Mouse (Mus musculus) embryonic facial prominence, embryonic 11.5 days (tissue): ENCODE results near the gene Adam1a. TPM values are rescaled to one million over a fixed set of nuclear protein-coding genes. Genes with fewer than 3 reads are reported as not detected.
A peak's percentile ranks its signal among the peaks of the same experiment; 100 is the strongest.

Experiments
- ATAC-seq: fragments of 200-750 bp; cut with Nextera tagmentation; replicated peaks from 2 replicates; pipeline ENCODE4 v1.8.0; 2017; ENCODE audit warnings: low read depth; ENCODE audit not compliant: insufficient number of reproducible peaks, low FRiP score, low TSS enrichment
- DNase-seq: peaks from one replicate; pipeline ENCODE4 v3.0.0-alpha.2; 2015; ENCODE audit warnings: low spot score
- H3K27ac ChIP-seq: fragments of 300-500 bp; sonication (generic); replicated peaks from 2 replicates; pipeline ENCODE4 v1.5.1; 2014; ENCODE audit warnings: mild to moderate bottlenecking, low read depth, low read length, control low read depth
- H3K27me3 ChIP-seq: fragments of 300-500 bp; sonication (generic); 2 replicates; pipeline ENCODE4 v1.6.1; 2014; ENCODE audit warnings: mild to moderate bottlenecking, low read length, moderate library complexity, mixed read lengths; ENCODE audit not compliant: control insufficient read depth, insufficient read depth
- H3K36me3 ChIP-seq: fragments of 300-500 bp; sonication (generic); replicated peaks from 2 replicates; pipeline ENCODE4 v1.6.1; 2014; ENCODE audit warnings: low read depth, mild to moderate bottlenecking, low read length, moderate library complexity, mixed read lengths; ENCODE audit not compliant: control insufficient read depth, insufficient read depth
- H3K4me1 ChIP-seq: fragments of 300-500 bp; sonication (generic); 2 replicates; pipeline ENCODE4 v1.6.1; 2014; ENCODE audit warnings: low read length, mixed read lengths; ENCODE audit not compliant: control insufficient read depth, insufficient read depth
- H3K4me2 ChIP-seq: fragments of 300-500 bp; sonication (generic); 2 replicates; pipeline ENCODE4 v1.6.1; 2014; ENCODE audit warnings: low read depth, mild to moderate bottlenecking, control low read depth, low read length, moderate library complexity
- H3K4me3 ChIP-seq: fragments of 300-500 bp; sonication (generic); 2 replicates; pipeline ENCODE4 v1.5.1; 2014; ENCODE audit warnings: low read depth, low read length, control low read depth
- H3K9ac ChIP-seq: fragments of 300-500 bp; sonication (generic); replicated peaks from 2 replicates; pipeline ENCODE4 v1.6.1; 2014; ENCODE audit warnings: mild to moderate bottlenecking, control low read depth, low read length
- H3K9me3 ChIP-seq: fragments of 300-500 bp; sonication (generic); replicated peaks from 2 replicates; pipeline ENCODE4 v1.6.1; 2016; ENCODE audit warnings: mild to moderate bottlenecking, low read length, inconsistent platforms, mixed read lengths; ENCODE audit not compliant: control insufficient read depth
- WGBS: fragments of 180-500 bp; shearing (Covaris S2); extraction: QIAGEN DNeasy Blood & Tissue Kit; methylation state at CpG from one replicate; pipeline ENCODE4 v1.1.7; 2014; 5-methylcytosine and 5-hydroxymethylcytosine counted together
- polyA plus RNA-seq: library from polyadenylated mRNA; unstranded; fragments of >200 nt; fragmentation: Nextera tagmentation; extraction: Ambion mirVana; gene quantifications from 2 replicates; pipeline ENCODE4 v1.2.1, GENCODE M21; 2014

Gene Adam1a
- polyA plus RNA-seq, 1 experiment from 2014 or later = 1.5 TPM

- ATAC-seq = no peak
- H3K4me1 ChIP-seq = no peaks in the 10 kb centered on the region
- H3K4me3 ChIP-seq = no peak overlapping the region
- H3K27ac ChIP-seq = no peak overlapping the region
- no peak overlapping the region for H3K9ac ChIP-seq
- H3K36me3 ChIP-seq = no peaks in the 10 kb centered on the region
- H3K27me3 ChIP-seq = no peaks in the 10 kb centered on the region
- no peaks in the 10 kb centered on the region for H3K9me3 ChIP-seq
- no peak for DNase-seq
- no peak overlapping the region for H3K4me2 ChIP-seq
- WGBS = 84% methylated on average over 6 of the region's 6 CpGs
Observed at GRCm38 (mm10) chr5:121589928-121590327, 44.6 kb upstream of the Adam1a start.

GRCm38 (mm10) chr5:121586400-121587039 is 41.2 kb upstream of the Adam1a start:
- no peaks in the 10 kb centered on the region for H3K27me3 ChIP-seq
- DNase-seq = no peak
- no peaks in the 10 kb centered on the region for H3K9me3 ChIP-seq
- no peaks in the 10 kb centered on the region for H3K36me3 ChIP-seq
- WGBS = 71% methylated on average over 6 of the region's 6 CpGs
- H3K9ac ChIP-seq = no peak overlapping the region
- no peak for ATAC-seq
- no peak overlapping the region for H3K4me3 ChIP-seq
- no peak overlapping the region for H3K27ac ChIP-seq
- H3K4me2 ChIP-seq = no peak overlapping the region
- no peaks in the 10 kb centered on the region; the same call in 1 of the 2 replicates for H3K4me1 ChIP-seq

- Histone ChIP-seq H3K9me3 (no peaks in the 10 kb centered on the region), H3K9ac (no peak overlapping the region), H3K4me3 (no peak overlapping the region), H3K4me1 (no peaks in the 10 kb centered on the region; the same call in 1 of the 2 replicates), H3K27ac (no peak overlapping the region), H3K27me3 (no peaks in the 10 kb centered on the region), H3K4me2 (no peak overlapping the region), H3K36me3 (no peaks in the 10 kb centered on the region)
- 79% methylated on average over 5 of the region's 5 CpGs for WGBS
- no peak for ATAC-seq
- DNase-seq = no peak
Observed at GRCm38 (mm10) chr5:121585699-121586098, 40.4 kb upstream of the Adam1a start.

- WGBS = 93% methylated on average over 10 of the region's 10 CpGs
- no peak for ATAC-seq
Observed at GRCm38 (mm10) chr5:121585005-121585404, 39.7 kb upstream of the Adam1a start.

GRCm38 (mm10) chr5:121583765-121584501 is 38.7 kb upstream of the Adam1a start:
- H3K4me1 ChIP-seq = no peaks in the 10 kb centered on the region; the same call in 1 of the 2 replicates
- no peaks in the 10 kb centered on the region; the same call in 1 of the 2 replicates for H3K36me3 ChIP-seq
- DNase-seq = peak; percentile 26
- no peak overlapping the region for H3K9ac ChIP-seq
- ATAC-seq = no peak
- no peak overlapping the region for H3K27ac ChIP-seq
- 53% methylated on average over 12 of the region's 12 CpGs for WGBS
- no peak overlapping the region for H3K4me3 ChIP-seq
- no peaks in the 10 kb centered on the region for H3K27me3 ChIP-seq
- H3K4me2 ChIP-seq = no peak overlapping the region
- H3K9me3 ChIP-seq = no peaks in the 10 kb centered on the region

More at GRCm38 (mm10) chr5:121585005-121585404, 39.7 kb upstream of the Adam1a start:
- no peaks in the 10 kb centered on the region for H3K27me3 ChIP-seq
- no peak for DNase-seq
- H3K4me1 ChIP-seq = no peaks in the 10 kb centered on the region; the same call in 1 of the 2 replicates
- H3K9ac ChIP-seq = no peak overlapping the region
- no peaks in the 10 kb centered on the region for H3K9me3 ChIP-seq
- no peak overlapping the region for H3K4me3 ChIP-seq
- H3K27ac ChIP-seq = no peak overlapping the region
- H3K36me3 ChIP-seq = no peaks in the 10 kb centered on the region
- H3K4me2 ChIP-seq = no peak overlapping the region

GRCm38 (mm10) chr5:121581945-121582344 is 36.7 kb upstream of the Adam1a start:
- ATAC-seq = no peak
- Histone ChIP-seq H3K9ac (no peak overlapping the region), H3K4me3 (no peak overlapping the region), H3K36me3 (no peaks in the 10 kb centered on the region; the same call in 1 of the 2 replicates), H3K27me3 (no peaks in the 10 kb centered on the region), H3K4me2 (no peak overlapping the region), H3K9me3 (no peaks in the 10 kb centered on the region), H3K4me1 (no peaks in the 10 kb centered on the region; the same call in 1 of the 2 replicates), H3K27ac (no peak overlapping the region)
- no peak for DNase-seq
- WGBS = 94% methylated on average over 8 of the region's 8 CpGs

GRCm38 (mm10) chr5:121576927-121577488 is 31.7 kb upstream of the Adam1a start:
- no peak overlapping the region for H3K27ac ChIP-seq
- ATAC-seq = no peak
- H3K9me3 ChIP-seq = no peaks in the 10 kb centered on the region
- no peak overlapping the region for H3K4me3 ChIP-seq
- DNase-seq = no peak
- WGBS = 86% methylated on average over 11 of the region's 11 CpGs
- H3K36me3 ChIP-seq = peaks cover 2% of the 10 kb centered on the region; the same call in 1 of the 2 replicates
- no peak overlapping the region for H3K9ac ChIP-seq
- no peaks in the 10 kb centered on the region for H3K4me1 ChIP-seq
- no peaks in the 10 kb centered on the region for H3K27me3 ChIP-seq
- H3K4me2 ChIP-seq = no peak overlapping the region

- H3K9me3 ChIP-seq = no peaks in the 10 kb centered on the region
- no peak overlapping the region for H3K9ac ChIP-seq
- H3K4me3 ChIP-seq = no peak overlapping the region
- H3K4me1 ChIP-seq = no peaks in the 10 kb centered on the region
- no peak for ATAC-seq
- 97% methylated on average over 11 of the region's 11 CpGs for WGBS
- H3K27me3 ChIP-seq = no peaks in the 10 kb centered on the region
- no peak for DNase-seq
- H3K4me2 ChIP-seq = no peak overlapping the region
- H3K36me3 ChIP-seq = peaks cover 2% of the 10 kb centered on the region; the same call in 1 of the 2 replicates
- H3K27ac ChIP-seq = no peak overlapping the region
Observed at GRCm38 (mm10) chr5:121575867-121576266, 30.6 kb upstream of the Adam1a start.
